Mouse (Mus musculus) R1 (cell line): ENCODE data around the gene Meox1.
A peak's percentile ranks its signal among the peaks of the same experiment; 100 is the strongest.

ENCODE experiments used
- DNase-seq: peaks from one replicate; pipeline ENCODE4 v3.0.0-alpha.2; 2018; ENCODE audit warnings: low read depth, low spot score

The Meox1 gene

GRCm38 (mm10) chr11:101894204-101894603, at the start of gene Meox1:
Gene Meox1, minus strand, starts transcription at chr11:101894374.
- DNase-seq: no peak

GRCm38 (mm10) chr11:101943055-101943454, 48.9 kb upstream of the Meox1 start:
- no peak for DNase-seq

GRCm38 (mm10) chr11:101937108-101937507, 42.9 kb upstream of the Meox1 start:
- DNase-seq: no peak

GRCm38 (mm10) chr11:101936421-101936820, 42.2 kb upstream of the Meox1 start:
- peak; percentile 74 for DNase-seq

GRCm38 (mm10) chr11:101935743-101936142, 41.6 kb upstream of the Meox1 start:
- no peak for DNase-seq

- peak; percentile 87 for DNase-seq
Measured at GRCm38 (mm10) chr11:101931978-101932377, 37.8 kb upstream of the Meox1 start.

GRCm38 (mm10) chr11:101928030-101928762, 34.0 kb upstream of the Meox1 start:
- peak; percentile 92 for DNase-seq

- no peak for DNase-seq
Measured at GRCm38 (mm10) chr11:101926951-101927589, 32.9 kb upstream of the Meox1 start.

GRCm38 (mm10) chr11:101925636-101926035, 31.5 kb upstream of the Meox1 start:
- DNase-seq: peak; percentile 94

- DNase-seq: peak; percentile 94
Measured at GRCm38 (mm10) chr11:101924441-101924976, 30.3 kb upstream of the Meox1 start.

- no peak for DNase-seq
Measured at GRCm38 (mm10) chr11:101923988-101924387, 29.8 kb upstream of the Meox1 start.

- DNase-seq: no peak
Measured at GRCm38 (mm10) chr11:101921361-101921952, 27.3 kb upstream of the Meox1 start.

GRCm38 (mm10) chr11:101919660-101920059, 25.5 kb upstream of the Meox1 start:
- DNase-seq: peak; percentile 79

GRCm38 (mm10) chr11:101918609-101919008, 24.4 kb upstream of the Meox1 start:
- no peak for DNase-seq

GRCm38 (mm10) chr11:101916772-101917171, 22.6 kb upstream of the Meox1 start:
- no peak for DNase-seq

GRCm38 (mm10) chr11:101913591-101913990, 19.4 kb upstream of the Meox1 start:
- DNase-seq: no peak

- DNase-seq: peak; percentile 74
Measured at GRCm38 (mm10) chr11:101911855-101912579, 17.8 kb upstream of the Meox1 start.

- peak; percentile 91 for DNase-seq
Measured at GRCm38 (mm10) chr11:101910230-101910946, 16.2 kb upstream of the Meox1 start.

GRCm38 (mm10) chr11:101908777-101909176, 14.6 kb upstream of the Meox1 start:
- DNase-seq: no peak

GRCm38 (mm10) chr11:101905115-101905514, 10.9 kb upstream of the Meox1 start:
- peak; percentile 83 for DNase-seq

GRCm38 (mm10) chr11:101901309-101901708, 7.1 kb upstream of the Meox1 start:
- no peak for DNase-seq
